Mouse (Mus musculus) embryonic fibroblast, embryonic 13.5 days (primary cell): Measurements from ENCODE around the gene Phf23. TPM values are rescaled to one million over a fixed set of nuclear protein-coding genes. Genes with fewer than 3 reads are reported as not detected.
A peak's percentile ranks its signal among the peaks of the same experiment; 100 is the strongest.

Source experiments
- H3K27ac ChIP-seq: 2 replicates; pipeline ENCODE4 v1.5.1; 2012; ENCODE audit warnings: low read length, control low read depth, inconsistent platforms; ENCODE audit not compliant: insufficient read depth
- H3K4me1 ChIP-seq: 2 replicates; pipeline ENCODE4 v1.6.1; 2011; ENCODE audit warnings: low read length; ENCODE audit not compliant: control insufficient read depth, insufficient read depth
- H3K4me3 ChIP-seq: 2 replicates; pipeline ENCODE4 v1.5.1; 2011; ENCODE audit warnings: mild to moderate bottlenecking, control low read depth, low read length; ENCODE audit not compliant: insufficient read depth
- CTCF ChIP-seq: IDR thresholded peaks from 2 replicates; pipeline ENCODE4 v1.5.1; 2011; ENCODE audit warnings: mild to moderate bottlenecking, control low read depth, low read length, moderate library complexity, borderline replicate concordance; ENCODE audit not compliant: insufficient read depth
- POLR2A ChIP-seq: IDR thresholded peaks from 2 replicates; pipeline ENCODE4 v1.6.1; 2011; ENCODE audit warnings: low read depth, mild to moderate bottlenecking, control low read depth, low read length, moderate library complexity
- polyA plus RNA-seq: library from polyadenylated mRNA; stranded (reverse); fragments of >200 nt; gene quantifications from 2 replicates; pipeline ENCODE4 v1.2.4, GENCODE M21; 2011; ENCODE audit warnings: low read depth; ENCODE audit not compliant: missing spikeins, insufficient read length

Phf23 gene
- polyA plus RNA-seq, 1 experiment = 89.1 TPM

GRCm38 (mm10) chr11:70020731-70021263, 25.2 kb downstream of the Phf23 start:
- Histone ChIP-seq H3K27ac (peak overlapping the region; percentile 86; the same call in 1 of the 2 replicates), H3K4me3 (peak overlapping the region; percentile 31), H3K4me1 (peaks cover 8% of the 10 kb centered on the region; the same call in 1 of the 2 replicates)
- TF ChIP-seq CTCF (peak; percentile 29; the same call in 1 of the 2 replicates), POLR2A (no peak)

- no peak overlapping the region for H3K27ac ChIP-seq
- no peak for TF ChIP-seq CTCF
- TF ChIP-seq POLR2A = no peak
- peak overlapping the region; percentile 31 for H3K4me3 ChIP-seq
- H3K4me1 ChIP-seq = peaks cover 12% of the 10 kb centered on the region; the same call in 1 of the 2 replicates
Observed at GRCm38 (mm10) chr11:70021264-70022132, 25.9 kb downstream of the Phf23 start.

GRCm38 (mm10) chr11:70023481-70024150, 28.0 kb downstream of the Phf23 start:
- peaks cover 18% of the 10 kb centered on the region for H3K4me1 ChIP-seq
- peak overlapping the region; percentile 19; the same call in 1 of the 2 replicates for H3K4me3 ChIP-seq
- no peak overlapping the region for H3K27ac ChIP-seq
- TF ChIP-seq CTCF = no peak
- TF ChIP-seq POLR2A = no peak

GRCm38 (mm10) chr11:70024151-70024514, 28.6 kb downstream of the Phf23 start:
- Histone ChIP-seq H3K27ac (no peak overlapping the region), H3K4me1 (peaks cover 18% of the 10 kb centered on the region), H3K4me3 (no peak overlapping the region)
- no peak for TF ChIP-seq POLR2A
- no peak for TF ChIP-seq CTCF

- TF ChIP-seq POLR2A = 0 out of 2 replicates have a peak, but pooled peaks have one; percentile 6
- TF ChIP-seq CTCF = no peak
- H3K4me1 ChIP-seq = peaks cover 15% of the 10 kb centered on the region
- peak overlapping the region; percentile 30 for H3K4me3 ChIP-seq
- peak overlapping the region; percentile 70 for H3K27ac ChIP-seq
Observed at GRCm38 (mm10) chr11:70026689-70027088, 31.1 kb downstream of the Phf23 start.

GRCm38 (mm10) chr11:70027397-70027796, 31.8 kb downstream of the Phf23 start:
- peak overlapping the region; percentile 30; the same call in 1 of the 2 replicates for H3K4me3 ChIP-seq
- H3K4me1 ChIP-seq = peaks cover 15% of the 10 kb centered on the region
- peak overlapping the region; percentile 67 for H3K27ac ChIP-seq
- TF ChIP-seq CTCF (no peak), POLR2A (0 out of 2 replicates have a peak, but pooled peaks have one; percentile 21)

- H3K4me3 ChIP-seq = peak overlapping the region; percentile 13
- TF ChIP-seq POLR2A (peak; percentile 61), CTCF (no peak)
- peak overlapping the region; percentile 94 for H3K27ac ChIP-seq
- H3K4me1 ChIP-seq = peaks cover 12% of the 10 kb centered on the region
Observed at GRCm38 (mm10) chr11:70028401-70029129, 33.0 kb downstream of the Phf23 start.

GRCm38 (mm10) chr11:70029130-70029801, 33.7 kb downstream of the Phf23 start:
- TF ChIP-seq POLR2A (no peak), CTCF (no peak)
- H3K27ac ChIP-seq = peak overlapping the region; percentile 94
- H3K4me1 ChIP-seq = peaks cover 11% of the 10 kb centered on the region
- H3K4me3 ChIP-seq = peak overlapping the region; percentile 17
